Mouse (Mus musculus): ENCODE measurements around the gene Samd4b. TPM values are rescaled to one million over a fixed set of nuclear protein-coding genes. Genes with fewer than 3 reads are reported as not detected.

Gene Samd4b
- total and polyA plus RNA-seq, 3 experiments, result 4.4 to 88.8 (median 75.9) TPM

GRCm38 (mm10) chr7:28361647-28362341 is 236.2 kb downstream of the Samd4b start:
- H3K27me3 ChIP-seq (ENCODE audit: insufficient read depth, low read length), result peaks cover 64% of the 10 kb centered on the region
- H3K4me3 ChIP-seq (ENCODE audit: low read depth, low read length), result no peak overlapping the region
- TF ChIP-seq POLR2AphosphoS5 (IDR thresholded peaks at IDR 0.05; ENCODE audit: insufficient replicate concordance, low read depth, low read length) (no peak), GATA1 (IDR thresholded peaks at IDR 0.05; ENCODE audit: borderline replicate concordance, low read length) (no peak), TAL1 (conservative IDR thresholded peaks at IDR 0.05; ENCODE audit: low read depth, low read length) (no peak)
- H3K4me1 ChIP-seq (ENCODE audit: insufficient read depth, low read depth, low read length), result peaks cover 23% of the 10 kb centered on the region
- no peaks in the 10 kb centered on the region for H3K9me3 ChIP-seq (replicated peaks)
- peaks cover 7% of the 10 kb centered on the region for H3K36me3 ChIP-seq (replicated peaks)
- ATAC-seq (ENCODE audit: extremely low read depth, insufficient number of reproducible peaks, low FRiP score, poor library complexity, severe bottlenecking), result no peak
- DNase-seq (ENCODE audit: low spot score), result no peak

GRCm38 (mm10) chr7:28360291-28360690 is 237.7 kb downstream of the Samd4b start:
- Histone ChIP-seq H3K4me3 (ENCODE audit: low read depth, low read length) (no peak overlapping the region), H3K27me3 (ENCODE audit: insufficient read depth, low read length) (peaks cover 60% of the 10 kb centered on the region), H3K4me1 (ENCODE audit: insufficient read depth, low read depth, low read length) (peaks cover 26% of the 10 kb centered on the region), H3K9me3 (replicated peaks) (no peaks in the 10 kb centered on the region), H3K36me3 (replicated peaks) (peaks cover 10% of the 10 kb centered on the region)
- ATAC-seq (ENCODE audit: extremely low read depth, insufficient number of reproducible peaks, low FRiP score, poor library complexity, severe bottlenecking), result no peak
- no peak for TF ChIP-seq GATA2 (IDR thresholded peaks at IDR 0.05; ENCODE audit: borderline replicate concordance, low read depth, low read length)
- no peak for DNase-seq (ENCODE audit: low spot score)

DNA sequence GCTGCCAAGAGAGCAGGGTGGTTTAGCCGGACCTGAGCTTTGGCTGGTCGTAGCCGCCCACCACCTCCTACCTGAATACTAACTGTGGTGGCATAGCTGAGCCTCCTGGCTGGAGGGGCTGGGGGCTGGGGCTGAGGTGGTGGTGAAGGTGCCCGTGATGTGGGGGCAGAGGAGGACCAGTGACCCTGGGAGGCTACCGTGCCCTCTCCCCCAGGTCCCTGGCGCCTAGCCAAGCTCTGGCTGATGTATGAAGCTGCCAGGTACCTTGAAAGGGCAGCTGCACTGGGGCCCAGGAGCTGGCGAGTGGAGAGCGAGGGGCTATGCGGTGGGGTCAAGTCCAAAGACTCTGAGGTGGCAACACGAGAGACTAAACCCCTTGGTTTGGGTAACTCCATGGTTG is 238.1 kb downstream of the Samd4b start:
- Histone ChIP-seq H3K4me3 (ENCODE audit: low read depth, low read length) (no peak overlapping the region), H3K4me1 (ENCODE audit: insufficient read depth, low read depth, low read length) (peaks cover 26% of the 10 kb centered on the region), H3K36me3 (replicated peaks) (peaks cover 14% of the 10 kb centered on the region), H3K9me3 (replicated peaks) (no peaks in the 10 kb centered on the region), H3K27me3 (ENCODE audit: insufficient read depth, low read length) (peaks cover 56% of the 10 kb centered on the region)
- ATAC-seq (ENCODE audit: extremely low read depth, insufficient number of reproducible peaks, low FRiP score, poor library complexity, severe bottlenecking) (no peak), DNase-seq (ENCODE audit: low spot score) (no peak)
- no peak for TF ChIP-seq GATA1 (IDR thresholded peaks at IDR 0.05; ENCODE audit: borderline replicate concordance, low read length)
- TF ChIP-seq GATA2 (IDR thresholded peaks at IDR 0.05; ENCODE audit: borderline replicate concordance, low read depth, low read length), result no peak
- TF ChIP-seq POLR2AphosphoS5 (IDR thresholded peaks at IDR 0.05; ENCODE audit: insufficient replicate concordance, low read depth, low read length), result no peak
- no peak for TF ChIP-seq CTCF (IDR thresholded peaks at IDR 0.05; ENCODE audit: low read depth, low read length)
- no peak for TF ChIP-seq TAL1 (conservative IDR thresholded peaks at IDR 0.05; ENCODE audit: low read depth, low read length)

- Histone ChIP-seq H3K27me3 (ENCODE audit: insufficient read depth, low read length) (peaks cover 46% of the 10 kb centered on the region), H3K4me3 (ENCODE audit: low read depth, low read length) (no peak overlapping the region), H3K36me3 (replicated peaks) (peaks cover 27% of the 10 kb centered on the region), H3K9me3 (replicated peaks) (no peaks in the 10 kb centered on the region), H3K4me1 (ENCODE audit: insufficient read depth, low read depth, low read length) (peaks cover 35% of the 10 kb centered on the region)
- DNase-seq (ENCODE audit: low spot score), result no peak
- no peak for TF ChIP-seq POLR2AphosphoS5 (IDR thresholded peaks at IDR 0.05; ENCODE audit: insufficient replicate concordance, low read depth, low read length)
- no peak for TF ChIP-seq CTCF (IDR thresholded peaks at IDR 0.05; ENCODE audit: low read depth, low read length)
- ATAC-seq (ENCODE audit: extremely low read depth, insufficient number of reproducible peaks, low FRiP score, poor library complexity, severe bottlenecking), result no peak
Observed at GRCm38 (mm10) chr7:28358431-28358830, 239.5 kb downstream of the Samd4b start.

DNA sequence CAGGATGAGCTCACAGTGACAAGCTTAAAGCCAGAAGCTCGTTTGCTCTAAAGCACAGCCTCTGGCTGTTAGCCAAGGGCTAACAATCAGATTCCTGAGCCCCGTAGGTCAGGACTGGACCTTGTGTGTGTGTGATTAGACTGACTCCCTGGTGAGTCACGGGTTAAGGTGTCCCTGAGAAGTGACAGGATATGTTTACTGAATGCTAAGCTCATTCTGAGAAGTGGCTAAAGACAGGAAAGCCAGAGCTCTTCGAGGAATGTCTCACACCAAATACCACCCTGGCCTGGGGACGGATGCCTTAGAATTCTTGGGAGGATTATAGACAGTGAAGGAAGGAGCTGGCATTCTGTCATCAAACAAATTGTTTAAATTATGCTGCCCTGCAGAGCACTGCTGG is 240.0 kb downstream of the Samd4b start:
- TF ChIP-seq GATA2 (IDR thresholded peaks at IDR 0.05; ENCODE audit: borderline replicate concordance, low read depth, low read length) (no peak), CTCF (IDR thresholded peaks at IDR 0.05; ENCODE audit: low read depth, low read length) (no peak), TAL1 (conservative IDR thresholded peaks at IDR 0.05; ENCODE audit: low read depth, low read length) (no peak), GATA1 (IDR thresholded peaks at IDR 0.05; ENCODE audit: borderline replicate concordance, low read length) (no peak), POLR2AphosphoS5 (IDR thresholded peaks at IDR 0.05; ENCODE audit: insufficient replicate concordance, low read depth, low read length) (no peak)
- no peaks in the 10 kb centered on the region for H3K9me3 ChIP-seq (replicated peaks)
- ATAC-seq (ENCODE audit: extremely low read depth, insufficient number of reproducible peaks, low FRiP score, poor library complexity, severe bottlenecking) (no peak), DNase-seq (ENCODE audit: low spot score) (no peak)
- no peak overlapping the region for H3K4me3 ChIP-seq (ENCODE audit: low read depth, low read length)
- peaks cover 39% of the 10 kb centered on the region for H3K4me1 ChIP-seq (ENCODE audit: insufficient read depth, low read depth, low read length)
- H3K36me3 ChIP-seq (replicated peaks), result peaks cover 32% of the 10 kb centered on the region
- peaks cover 46% of the 10 kb centered on the region for H3K27me3 ChIP-seq (ENCODE audit: insufficient read depth, low read length)

- Histone ChIP-seq H3K36me3 (replicated peaks) (peaks cover 42% of the 10 kb centered on the region), H3K4me1 (ENCODE audit: insufficient read depth, low read depth, low read length) (peaks cover 42% of the 10 kb centered on the region), H3K4me3 (ENCODE audit: low read depth, low read length) (no peak overlapping the region), H3K9me3 (replicated peaks) (no peaks in the 10 kb centered on the region), H3K27me3 (ENCODE audit: insufficient read depth, low read length) (peaks cover 36% of the 10 kb centered on the region)
- ATAC-seq (ENCODE audit: extremely low read depth, insufficient number of reproducible peaks, low FRiP score, poor library complexity, severe bottlenecking) (no peak), DNase-seq (ENCODE audit: low spot score) (no peak)
- TF ChIP-seq TAL1 (conservative IDR thresholded peaks at IDR 0.05; ENCODE audit: low read depth, low read length) (no peak), POLR2AphosphoS5 (IDR thresholded peaks at IDR 0.05; ENCODE audit: insufficient replicate concordance, low read depth, low read length) (no peak), CTCF (IDR thresholded peaks at IDR 0.05; ENCODE audit: low read depth, low read length) (no peak)
Observed at GRCm38 (mm10) chr7:28356981-28357380, 241.0 kb downstream of the Samd4b start.

GRCm38 (mm10) chr7:28355221-28355620 is 242.7 kb downstream of the Samd4b start:
- DNase-seq (ENCODE audit: low spot score), result no peak
- TF ChIP-seq POLR2AphosphoS5 (IDR thresholded peaks at IDR 0.05; ENCODE audit: insufficient replicate concordance, low read depth, low read length) (no peak), CTCF (IDR thresholded peaks at IDR 0.05; ENCODE audit: low read depth, low read length) (no peak), TAL1 (conservative IDR thresholded peaks at IDR 0.05; ENCODE audit: low read depth, low read length) (no peak), GATA2 (IDR thresholded peaks at IDR 0.05; ENCODE audit: borderline replicate concordance, low read depth, low read length) (no peak), GATA1 (IDR thresholded peaks at IDR 0.05; ENCODE audit: borderline replicate concordance, low read length) (no peak)
- ATAC-seq (ENCODE audit: extremely low read depth, insufficient number of reproducible peaks, low FRiP score, poor library complexity, severe bottlenecking), result no peak

More at GRCm38 (mm10) chr7:28355221-28355620, 242.7 kb downstream of the Samd4b start:
- Histone ChIP-seq H3K27me3 (ENCODE audit: insufficient read depth, low read length) (peaks cover 29% of the 10 kb centered on the region), H3K9me3 (replicated peaks) (no peaks in the 10 kb centered on the region), H3K4me3 (ENCODE audit: low read depth, low read length) (no peak overlapping the region), H3K4me1 (ENCODE audit: insufficient read depth, low read depth, low read length) (peaks cover 48% of the 10 kb centered on the region), H3K36me3 (replicated peaks) (peaks cover 50% of the 10 kb centered on the region)
